Mouse (Mus musculus) ES-Bruce4 (cell line): Measurements from ENCODE around the gene Trip13. TPM values are rescaled to one million over a fixed set of nuclear protein-coding genes. Genes with fewer than 3 reads are reported as not detected.
A peak's percentile ranks its signal among the peaks of the same experiment; 100 is the strongest.

Experiments used
- H3K27ac ChIP-seq: 2 replicates; pipeline ENCODE4 v1.5.1; 2012; ENCODE audit warnings: low read length, inconsistent platforms; ENCODE audit not compliant: insufficient read depth
- H3K27me3 ChIP-seq: 2 replicates; pipeline ENCODE4 v1.6.1; 2012; ENCODE audit warnings: mild to moderate bottlenecking, low read length, inconsistent platforms; ENCODE audit not compliant: control insufficient read depth, poor library complexity, insufficient read depth, severe bottlenecking
- H3K36me3 ChIP-seq: 2 replicates; pipeline ENCODE4 v1.6.1; 2012; ENCODE audit warnings: inconsistent platforms, mild to moderate bottlenecking, low read length, moderate library complexity; ENCODE audit not compliant: control insufficient read depth, poor library complexity, insufficient read depth, severe bottlenecking
- H3K4me1 ChIP-seq: one replicate; pipeline ENCODE4 v1.8.1; 2011; ENCODE audit warnings: low read length; ENCODE audit not compliant: control insufficient read depth, insufficient read depth
- H3K4me3 ChIP-seq: 2 replicates; pipeline ENCODE4 v1.5.1; 2011; ENCODE audit warnings: low read depth, mild to moderate bottlenecking, low read length
- H3K9ac ChIP-seq: 2 replicates; pipeline ENCODE4 v1.6.1; 2012; ENCODE audit warnings: low read depth, mild to moderate bottlenecking, inconsistent platforms; ENCODE audit not compliant: poor library complexity, severe bottlenecking
- H3K9me3 ChIP-seq: replicated peaks from 2 replicates; pipeline ENCODE4 v1.6.1; 2012; ENCODE audit warnings: mild to moderate bottlenecking, low read length, inconsistent platforms; ENCODE audit not compliant: control insufficient read depth, poor library complexity, insufficient read depth, severe bottlenecking
- CTCF ChIP-seq: IDR thresholded peaks from one replicate; pipeline ENCODE4 v1.8.1; 2011; ENCODE audit warnings: low read depth, low read length
- EP300 ChIP-seq: IDR thresholded peaks from 2 replicates; pipeline ENCODE4 v1.6.1; 2011; ENCODE audit warnings: low read depth, low read length; ENCODE audit not compliant: insufficient read depth
- POLR2A ChIP-seq: IDR thresholded peaks from one replicate; pipeline ENCODE4 v1.8.1; 2011; ENCODE audit warnings: low read length; ENCODE audit not compliant: insufficient read depth
- polyA plus RNA-seq: library from polyadenylated mRNA; stranded (reverse); fragments of >200 nt; gene quantifications from 2 replicates; pipeline ENCODE4 v1.2.4, GENCODE M21; 2011; ENCODE audit warnings: low read depth; ENCODE audit not compliant: missing spikeins, insufficient read depth, insufficient read length

The Trip13 gene
- polyA plus RNA-seq = 72.9 and 80.6 TPM in 2 replicates

DNA sequence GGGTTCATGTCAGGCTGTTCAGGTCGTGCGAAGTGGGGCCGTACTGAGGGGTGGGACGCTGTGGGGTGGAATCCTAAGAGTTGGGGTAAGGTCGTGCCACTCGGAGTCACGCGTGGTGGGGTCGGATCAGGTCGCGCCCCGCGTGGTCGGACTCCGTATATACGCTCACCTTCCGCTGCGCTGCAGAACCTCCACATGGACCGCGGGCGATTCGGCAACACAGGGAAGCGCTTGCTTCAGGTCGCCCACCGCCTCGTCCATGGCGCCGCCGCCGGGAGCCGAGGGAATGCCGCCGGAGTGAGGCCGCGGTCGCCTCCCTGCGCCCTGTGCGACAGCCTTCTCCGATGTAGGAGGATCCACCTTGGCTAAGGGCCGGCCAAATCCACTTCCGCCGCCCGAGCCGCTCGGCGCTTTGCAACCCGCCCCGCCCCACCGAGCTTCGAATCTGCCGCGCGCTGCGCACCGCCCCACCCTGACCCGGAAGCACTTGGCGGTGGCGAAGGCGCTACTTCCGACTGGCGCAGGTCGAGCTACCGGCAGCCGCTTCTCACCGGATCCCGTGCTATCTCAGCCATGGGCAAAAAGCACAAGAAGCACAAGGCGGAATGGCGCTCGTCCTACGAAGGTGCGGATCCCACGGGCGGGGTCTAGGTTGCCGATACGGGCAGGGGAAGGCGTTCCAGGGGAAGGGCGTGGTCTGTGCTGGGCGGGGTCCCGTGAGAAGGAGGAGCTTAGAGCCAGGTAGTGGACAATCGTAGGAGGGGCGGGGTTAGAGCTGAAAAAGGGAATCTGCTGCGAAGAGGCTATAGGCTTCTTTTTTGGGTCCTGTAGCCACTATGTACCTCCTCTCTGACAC, at the start of gene Trip13, which contains the start of gene Brd9:
Gene Trip13 (minus strand): TSS at position 464 of the 856 bp plus-strand sequence.
Gene Brd9 (plus strand): TSS at position 491 of the 856 bp plus-strand sequence.
- Histone ChIP-seq H3K27ac (peak within 1 kb of the TSS; percentile 76), H3K36me3 (peaks cover 11% of the 10 kb centered on the region), H3K4me1 (no peaks in the 10 kb centered on the region), H3K27me3 (no peaks in the 10 kb centered on the region), H3K9me3 (no peaks in the 10 kb centered on the region), H3K4me3 (peak within 1 kb of the TSS; percentile 96), H3K9ac (peak within 1 kb of the TSS; percentile 75)
- TF ChIP-seq POLR2A (no peak), CTCF (no peak), EP300 (no peak)

DNA sequence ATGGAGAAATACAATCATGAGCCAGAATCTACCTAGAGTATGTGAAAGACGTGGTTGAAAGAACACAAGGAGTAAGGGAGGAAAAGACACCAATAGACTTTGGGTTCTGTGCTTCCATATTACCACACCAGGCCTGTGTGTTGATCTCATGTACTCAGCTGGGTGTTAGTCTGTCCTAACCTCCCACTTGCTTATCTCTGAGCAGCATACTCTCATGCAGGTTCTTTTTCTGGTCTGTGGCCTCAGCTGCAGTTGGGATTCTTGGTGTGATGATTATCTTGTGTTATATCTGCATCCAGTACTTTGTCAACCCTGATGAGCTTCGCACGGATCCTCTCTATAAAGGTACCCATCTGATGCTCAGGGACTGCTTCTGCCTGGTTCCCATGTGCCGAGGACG, 39.4 kb upstream of the Trip13 start:
- no peaks in the 10 kb centered on the region for H3K9me3 ChIP-seq
- no peak overlapping the region for H3K9ac ChIP-seq
- no peak overlapping the region for H3K27ac ChIP-seq
- H3K4me1 ChIP-seq = no peaks in the 10 kb centered on the region
- no peaks in the 10 kb centered on the region for H3K27me3 ChIP-seq
- H3K4me3 ChIP-seq = no peak overlapping the region
- TF ChIP-seq CTCF (no peak), POLR2A (no peak)
- H3K36me3 ChIP-seq = no peaks in the 10 kb centered on the region

DNA sequence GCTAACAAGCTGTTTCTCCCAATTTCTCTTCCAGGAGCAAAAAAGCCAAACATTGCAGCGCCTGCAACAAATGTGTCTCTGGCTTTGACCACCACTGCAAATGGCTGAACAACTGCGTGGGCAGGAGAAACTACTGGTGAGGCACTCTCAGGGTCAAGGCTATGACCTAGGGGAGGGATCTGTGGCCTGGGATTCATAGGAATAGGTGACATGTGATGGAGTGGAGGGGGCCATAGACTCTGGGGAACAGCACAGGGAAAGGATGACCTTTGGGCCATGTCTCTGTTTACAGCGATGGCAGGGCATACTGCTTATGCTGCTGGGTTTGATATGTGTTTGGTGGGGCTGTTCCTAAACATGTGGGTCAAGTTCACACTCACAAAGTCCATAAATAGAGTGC, 36.9 kb upstream of the Trip13 start:
- Histone ChIP-seq H3K27ac (no peak overlapping the region), H3K4me1 (no peaks in the 10 kb centered on the region), H3K9me3 (no peaks in the 10 kb centered on the region), H3K4me3 (no peak overlapping the region), H3K9ac (no peak overlapping the region), H3K36me3 (no peaks in the 10 kb centered on the region), H3K27me3 (no peaks in the 10 kb centered on the region)
- TF ChIP-seq CTCF = no peak
- no peak for TF ChIP-seq EP300
- TF ChIP-seq POLR2A = no peak

DNA sequence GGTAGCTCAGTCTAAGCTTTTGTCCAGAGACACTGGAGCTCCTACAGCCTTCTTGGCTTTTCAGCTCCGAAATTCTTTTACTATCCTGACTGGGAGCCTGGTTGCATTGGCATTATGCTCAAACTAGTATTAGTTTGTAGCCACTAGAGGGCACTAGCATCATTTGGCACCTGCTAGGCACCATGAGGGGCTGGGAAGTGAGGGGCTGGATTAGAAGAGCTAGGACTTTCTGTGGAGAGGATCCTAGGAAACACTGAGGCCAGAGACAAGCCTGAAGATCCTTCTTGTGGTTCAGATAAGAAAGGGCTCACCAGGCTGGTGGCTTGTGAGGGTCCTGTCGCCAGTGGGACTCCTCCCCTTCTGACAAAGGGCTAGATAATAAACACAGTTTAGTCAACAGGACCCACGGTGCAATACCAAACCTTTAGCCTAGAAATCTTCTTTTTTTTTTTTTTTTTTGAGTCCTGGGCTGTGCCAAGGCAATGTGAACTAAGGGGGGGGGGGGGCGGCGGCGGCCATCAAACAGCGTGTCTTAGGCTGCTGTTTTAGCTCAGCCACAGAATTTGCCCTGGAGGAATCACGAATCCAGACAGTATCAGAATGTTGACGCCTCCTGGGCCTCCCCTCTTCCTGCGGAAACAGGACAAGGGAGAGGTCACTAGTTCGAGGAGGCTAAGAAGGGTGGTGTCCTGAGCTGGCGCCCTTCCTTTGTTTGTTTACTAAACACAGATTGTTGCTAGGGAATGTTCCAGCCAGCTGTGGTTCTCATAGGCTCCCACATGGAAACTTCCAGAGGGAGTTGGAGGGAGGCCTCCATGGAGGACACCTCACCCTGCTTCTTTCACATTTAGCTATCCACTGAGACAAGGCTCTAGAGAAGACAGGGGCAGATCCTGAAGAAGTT, 33.2 kb upstream of the Trip13 start:
- H3K4me1 ChIP-seq = no peaks in the 10 kb centered on the region
- H3K27me3 ChIP-seq = no peaks in the 10 kb centered on the region
- no peak overlapping the region for H3K4me3 ChIP-seq
- no peak overlapping the region for H3K9ac ChIP-seq
- TF ChIP-seq POLR2A = no peak
- TF ChIP-seq CTCF = peak; percentile 61
- TF ChIP-seq EP300 = no peak
- H3K27ac ChIP-seq = no peak overlapping the region
- H3K36me3 ChIP-seq = no peaks in the 10 kb centered on the region
- H3K9me3 ChIP-seq = no peaks in the 10 kb centered on the region

DNA sequence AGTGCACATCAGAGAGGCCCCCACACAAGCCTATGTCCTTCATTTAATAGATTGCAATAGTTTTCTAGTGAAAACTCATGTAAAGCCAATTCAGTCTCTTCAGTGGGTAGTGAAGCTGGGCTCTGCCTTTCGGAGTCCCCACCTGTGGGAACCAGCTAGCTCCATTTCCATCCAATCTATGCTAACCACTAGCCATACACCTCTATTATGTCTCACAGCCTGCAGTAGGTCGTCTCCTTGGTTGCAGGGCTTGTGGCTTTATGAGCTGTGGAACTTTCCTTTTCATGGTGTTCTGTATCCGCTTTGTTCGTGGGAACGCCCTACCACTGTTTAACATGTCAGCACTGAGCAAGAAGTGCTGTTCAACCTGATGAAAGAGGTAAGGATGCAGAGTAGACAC, 26.0 kb upstream of the Trip13 start, which contains the start of gene Zdhhc11:
Gene Zdhhc11 (plus strand): TSS at position 301 of the 400 bp plus-strand sequence.
- Histone ChIP-seq H3K9me3 (no peaks in the 10 kb centered on the region), H3K27ac (no peak within 1 kb of the TSS), H3K27me3 (no peaks in the 10 kb centered on the region), H3K36me3 (no peaks in the 10 kb centered on the region), H3K9ac (no peak within 1 kb of the TSS), H3K4me3 (no peak within 1 kb of the TSS), H3K4me1 (no peaks in the 10 kb centered on the region)
- no peak for TF ChIP-seq POLR2A
- no peak for TF ChIP-seq CTCF
- TF ChIP-seq EP300 = no peak

DNA sequence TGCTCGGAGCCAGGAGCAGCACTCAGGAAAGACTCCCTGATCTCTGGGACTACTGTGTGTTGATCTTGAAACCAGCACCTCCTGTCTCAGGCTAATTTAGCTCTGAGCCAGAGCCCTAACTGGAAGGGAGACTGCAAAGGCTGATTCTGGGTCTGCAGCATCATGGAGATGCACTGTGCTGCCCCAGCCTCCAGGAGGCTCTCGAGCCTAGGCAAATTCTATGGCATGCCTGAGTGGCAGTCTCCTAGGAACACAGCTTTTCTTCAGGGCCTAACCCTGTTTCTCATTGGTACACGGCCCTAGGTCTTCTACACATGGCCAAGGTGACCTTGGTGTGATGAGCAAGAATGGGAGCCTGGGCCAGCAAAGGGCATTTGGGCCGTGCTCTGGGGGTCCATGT, 23.6 kb upstream of the Trip13 start:
- Histone ChIP-seq H3K4me1 (no peaks in the 10 kb centered on the region), H3K27me3 (no peaks in the 10 kb centered on the region), H3K27ac (no peak overlapping the region), H3K9me3 (no peaks in the 10 kb centered on the region), H3K4me3 (no peak overlapping the region), H3K9ac (no peak overlapping the region), H3K36me3 (no peaks in the 10 kb centered on the region)
- TF ChIP-seq EP300 (no peak), POLR2A (no peak), CTCF (no peak)
